Mouse (Mus musculus): ENCODE measurements around the gene Fli1. TPM values are rescaled to one million over a fixed set of nuclear protein-coding genes. Genes with fewer than 3 reads are reported as not detected.

The Fli1 gene
- polyA plus RNA-seq, 1 experiment from 2014 or later: 21.6 TPM

GRCm38 (mm10) chr9:32391701-32392100 is 151.0 kb downstream of the Fli1 start:
- Histone ChIP-seq H3K9me3 (replicated peaks; ENCODE audit: low read length) (no peaks in the 10 kb centered on the region), H3K9ac (ENCODE audit: low read depth, low read length) (no peak overlapping the region), H3K4me1 (replicated peaks; ENCODE audit: insufficient read depth, low read length) (no peaks in the 10 kb centered on the region), H3K4me3 (replicated peaks; ENCODE audit: low read depth, low read length) (no peak overlapping the region), H3K36me3 (ENCODE audit: insufficient read depth, low read length) (no peaks in the 10 kb centered on the region), H3K27me3 (ENCODE audit: insufficient read depth, low read length) (no peaks in the 10 kb centered on the region), H3K27ac (no peak overlapping the region), H3K4me2 (ENCODE audit: low read length) (no peak overlapping the region)
- DNase-seq (ENCODE audit: low spot score): no peak
- TF ChIP-seq CTCF (IDR thresholded peaks at IDR 0.05; ENCODE audit: low read depth): no peak
- ATAC-seq (replicated peaks; ENCODE audit: low FRiP score, low read depth): no peak
- WGBS: 81% methylated on average over 9 of the region's 9 CpGs

GRCm38 (mm10) chr9:32391092-32391491 is 151.6 kb downstream of the Fli1 start:
- Histone ChIP-seq H3K4me2 (ENCODE audit: low read length) (no peak overlapping the region), H3K9me3 (replicated peaks; ENCODE audit: low read length) (no peaks in the 10 kb centered on the region), H3K9ac (ENCODE audit: low read depth, low read length) (no peak overlapping the region), H3K36me3 (ENCODE audit: insufficient read depth, low read length) (no peaks in the 10 kb centered on the region), H3K4me1 (replicated peaks; ENCODE audit: insufficient read depth, low read length) (no peaks in the 10 kb centered on the region), H3K27me3 (ENCODE audit: insufficient read depth, low read length) (no peaks in the 10 kb centered on the region), H3K27ac (no peak overlapping the region), H3K4me3 (replicated peaks; ENCODE audit: low read depth, low read length) (no peak overlapping the region)
- ATAC-seq (replicated peaks; ENCODE audit: low FRiP score, low read depth) (no peak), DNase-seq (ENCODE audit: low spot score) (no peak)
- no peak for TF ChIP-seq CTCF (IDR thresholded peaks at IDR 0.05; ENCODE audit: low read depth)
- WGBS: 82% methylated on average over 5 of the region's 5 CpGs

- DNase-seq (ENCODE audit: low spot score): no peak
- 100% methylated on average over 1 of the region's 1 CpGs for WGBS
- TF ChIP-seq CTCF (IDR thresholded peaks at IDR 0.05; ENCODE audit: low read depth): peak; percentile 68
- H3K27ac ChIP-seq: no peak overlapping the region
- H3K4me3 ChIP-seq (replicated peaks; ENCODE audit: low read depth, low read length): no peak overlapping the region
- no peaks in the 10 kb centered on the region for H3K4me1 ChIP-seq (replicated peaks; ENCODE audit: insufficient read depth, low read length)
- ATAC-seq (replicated peaks; ENCODE audit: low FRiP score, low read depth): no peak
- H3K36me3 ChIP-seq (ENCODE audit: insufficient read depth, low read length): no peaks in the 10 kb centered on the region
- H3K9ac ChIP-seq (ENCODE audit: low read depth, low read length): no peak overlapping the region
- H3K27me3 ChIP-seq (ENCODE audit: insufficient read depth, low read length): no peaks in the 10 kb centered on the region
- no peaks in the 10 kb centered on the region for H3K9me3 ChIP-seq (replicated peaks; ENCODE audit: low read length)
- no peak overlapping the region for H3K4me2 ChIP-seq (ENCODE audit: low read length)
These were observed 154.5 kb downstream of the Fli1 start for GRCm38 (mm10) chr9:32388120-32388519.

- ATAC-seq (replicated peaks; ENCODE audit: low FRiP score, low read depth) (peak; percentile 78), DNase-seq (ENCODE audit: low spot score) (no peak)
- no peak overlapping the region for H3K4me2 ChIP-seq (ENCODE audit: low read length)
- H3K27ac ChIP-seq: 0 out of 2 replicates have a peak overlapping the region, but pooled peaks have one; percentile 28
- WGBS: 61% methylated on average over 4 of the region's 4 CpGs
- H3K36me3 ChIP-seq (ENCODE audit: insufficient read depth, low read length): no peaks in the 10 kb centered on the region
- H3K4me1 ChIP-seq (replicated peaks; ENCODE audit: insufficient read depth, low read length): no peaks in the 10 kb centered on the region
- H3K9ac ChIP-seq (ENCODE audit: low read depth, low read length): no peak overlapping the region
- H3K4me3 ChIP-seq (replicated peaks; ENCODE audit: low read depth, low read length): no peak overlapping the region
- no peaks in the 10 kb centered on the region for H3K9me3 ChIP-seq (replicated peaks; ENCODE audit: low read length)
- no peaks in the 10 kb centered on the region for H3K27me3 ChIP-seq (ENCODE audit: insufficient read depth, low read length)
- no peak for TF ChIP-seq CTCF (IDR thresholded peaks at IDR 0.05; ENCODE audit: low read depth)
These were observed 157.8 kb downstream of the Fli1 start for GRCm38 (mm10) chr9:32384906-32385305.

- no peak overlapping the region for H3K9ac ChIP-seq (ENCODE audit: low read depth, low read length)
- H3K27ac ChIP-seq: peak overlapping the region; percentile 73
- no peaks in the 10 kb centered on the region for H3K9me3 ChIP-seq (replicated peaks; ENCODE audit: low read length)
- no peaks in the 10 kb centered on the region for H3K27me3 ChIP-seq (ENCODE audit: insufficient read depth, low read length)
- DNase-seq (ENCODE audit: low spot score): no peak
- H3K4me1 ChIP-seq (replicated peaks; ENCODE audit: insufficient read depth, low read length): no peaks in the 10 kb centered on the region
- ATAC-seq (replicated peaks; ENCODE audit: low FRiP score, low read depth): no peak; the same call in 1 of the 2 replicates
- no peak for TF ChIP-seq CTCF (IDR thresholded peaks at IDR 0.05; ENCODE audit: low read depth)
- WGBS: 60% methylated on average over 5 of the region's 5 CpGs
- no peaks in the 10 kb centered on the region for H3K36me3 ChIP-seq (ENCODE audit: insufficient read depth, low read length)
- H3K4me3 ChIP-seq (replicated peaks; ENCODE audit: low read depth, low read length): no peak overlapping the region
- H3K4me2 ChIP-seq (ENCODE audit: low read length): no peak overlapping the region
These were observed 165.6 kb downstream of the Fli1 start for GRCm38 (mm10) chr9:32376863-32377590.

- no peaks in the 10 kb centered on the region for H3K4me1 ChIP-seq (replicated peaks; ENCODE audit: insufficient read depth, low read length)
- no peaks in the 10 kb centered on the region for H3K36me3 ChIP-seq (ENCODE audit: insufficient read depth, low read length)
- TF ChIP-seq CTCF (IDR thresholded peaks at IDR 0.05; ENCODE audit: low read depth): no peak
- no peak overlapping the region for H3K4me2 ChIP-seq (ENCODE audit: low read length)
- no peak overlapping the region for H3K9ac ChIP-seq (ENCODE audit: low read depth, low read length)
- DNase-seq (ENCODE audit: low spot score): no peak
- 45% methylated on average over 7 of the region's 7 CpGs for WGBS
- ATAC-seq (replicated peaks; ENCODE audit: low FRiP score, low read depth): no peak
- H3K4me3 ChIP-seq (replicated peaks; ENCODE audit: low read depth, low read length): no peak overlapping the region
- H3K9me3 ChIP-seq (replicated peaks; ENCODE audit: low read length): no peaks in the 10 kb centered on the region
- no peaks in the 10 kb centered on the region for H3K27me3 ChIP-seq (ENCODE audit: insufficient read depth, low read length)
- 0 out of 2 replicates have a peak overlapping the region, but pooled peaks have one; percentile 15 for H3K27ac ChIP-seq
These were observed 166.6 kb downstream of the Fli1 start for GRCm38 (mm10) chr9:32376031-32376430.
